Mouse (Mus musculus) right cerebral cortex, postnatal 14 days (tissue): ENCODE data around the gene Aox2.

ENCODE experiments used
- DNase-seq: peaks from one replicate; pipeline ENCODE4 v3.0.0; 2022

Gene Aox2

DNA sequence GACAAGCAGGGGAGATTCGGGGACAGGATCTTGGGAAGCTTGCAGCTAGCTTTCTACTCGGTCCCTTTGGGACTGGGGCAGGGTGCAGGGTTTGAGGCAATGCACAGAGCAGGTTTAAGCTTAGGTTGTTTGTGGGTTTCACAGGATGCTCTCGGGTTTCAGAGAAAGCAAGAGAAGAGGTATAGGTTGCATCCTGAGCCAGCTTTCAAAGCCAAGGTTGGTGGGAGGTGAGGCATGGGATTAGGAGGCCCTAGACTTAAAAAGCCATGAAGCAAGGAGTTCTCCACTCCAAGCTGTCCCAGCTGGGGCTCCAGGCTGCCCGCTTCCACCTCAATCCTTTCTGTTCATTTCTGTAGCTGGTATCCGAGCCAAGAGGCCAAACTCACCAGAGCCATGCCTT lies at the start of gene Aox2:
TSS of gene Aox2 (plus strand) at position 301 of the 400 bp plus-strand sequence.
- DNase-seq, result no peak

DNA sequence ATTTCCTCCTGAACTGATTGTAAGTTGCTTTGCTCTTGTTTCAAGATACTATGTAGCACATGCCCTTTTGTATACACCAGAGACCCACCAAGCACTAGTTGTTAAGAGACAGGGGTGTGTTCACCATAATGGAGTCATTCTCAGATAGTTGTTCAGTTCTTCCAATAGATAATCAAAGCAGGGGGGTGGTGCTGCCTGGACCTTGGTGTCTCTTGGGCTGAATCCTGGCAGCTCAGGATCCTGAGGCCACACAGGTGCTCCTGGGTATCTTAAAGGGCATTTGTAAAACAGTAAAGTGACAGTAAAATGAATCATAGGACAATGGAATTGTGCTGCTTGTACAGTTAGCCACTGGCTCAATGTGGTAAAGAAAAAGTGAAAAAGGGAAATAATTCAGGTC lies 49.2 kb upstream of the Aox2 start:
- no peak for DNase-seq

DNA sequence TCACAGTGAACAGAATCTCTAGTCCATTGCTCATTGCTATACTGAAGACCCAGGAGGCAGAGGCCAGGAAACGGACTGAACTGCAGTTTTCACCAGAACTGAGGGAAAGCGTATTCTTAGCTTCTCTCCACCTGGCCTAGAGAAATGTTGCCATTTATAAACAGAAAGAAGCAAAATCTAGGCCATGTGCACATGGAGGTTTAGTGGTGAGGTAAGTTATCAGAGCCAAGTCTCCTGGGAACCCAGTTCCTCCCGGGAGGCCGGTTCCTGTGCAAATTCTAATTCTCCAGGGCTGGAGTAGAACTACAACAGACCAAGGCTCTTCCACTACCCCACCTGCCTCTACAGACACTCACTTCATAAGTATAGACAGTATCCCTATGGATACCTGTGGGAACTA lies 48.4 kb upstream of the Aox2 start:
- DNase-seq, result no peak

DNA sequence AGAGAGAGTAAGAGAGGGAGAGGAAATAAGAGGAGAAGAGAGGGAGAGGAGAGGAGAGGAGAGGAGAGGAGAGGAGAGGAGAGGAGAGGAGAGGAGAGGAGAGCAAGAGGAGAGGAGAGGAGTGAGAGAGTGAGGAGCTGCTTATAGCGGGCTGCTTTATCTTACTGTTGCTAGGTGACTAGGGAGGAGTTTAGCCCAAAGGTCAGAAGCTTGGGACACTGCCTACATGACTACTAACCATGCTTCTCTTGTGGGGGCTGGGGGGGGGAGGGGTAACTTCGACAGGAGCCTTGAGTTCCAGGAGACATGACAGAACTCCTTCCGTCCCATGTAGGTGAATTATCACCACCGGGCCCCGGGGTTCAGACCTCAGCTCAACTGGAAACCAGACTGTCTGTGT lies 47.6 kb upstream of the Aox2 start:
- DNase-seq, result no peak

DNA sequence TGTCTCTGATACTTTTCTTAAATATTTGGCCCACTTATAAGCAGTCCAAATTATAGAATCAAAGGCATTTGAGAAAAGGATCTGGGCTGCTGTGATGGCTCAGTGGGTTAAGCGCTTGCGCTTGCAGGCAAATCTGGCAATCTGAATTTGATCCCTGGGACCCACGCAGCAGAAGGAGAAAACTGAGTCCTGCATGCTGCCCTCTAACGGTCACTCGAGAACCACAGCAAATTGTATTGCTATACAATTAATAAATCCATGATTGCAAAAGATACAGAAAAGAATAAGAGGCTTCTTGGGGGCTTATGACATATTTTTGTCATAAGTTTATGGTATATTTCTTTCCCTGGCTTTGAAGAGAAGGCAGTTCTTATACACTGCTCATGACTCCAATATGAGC lies 42.7 kb upstream of the Aox2 start:
- DNase-seq, result no peak

DNA sequence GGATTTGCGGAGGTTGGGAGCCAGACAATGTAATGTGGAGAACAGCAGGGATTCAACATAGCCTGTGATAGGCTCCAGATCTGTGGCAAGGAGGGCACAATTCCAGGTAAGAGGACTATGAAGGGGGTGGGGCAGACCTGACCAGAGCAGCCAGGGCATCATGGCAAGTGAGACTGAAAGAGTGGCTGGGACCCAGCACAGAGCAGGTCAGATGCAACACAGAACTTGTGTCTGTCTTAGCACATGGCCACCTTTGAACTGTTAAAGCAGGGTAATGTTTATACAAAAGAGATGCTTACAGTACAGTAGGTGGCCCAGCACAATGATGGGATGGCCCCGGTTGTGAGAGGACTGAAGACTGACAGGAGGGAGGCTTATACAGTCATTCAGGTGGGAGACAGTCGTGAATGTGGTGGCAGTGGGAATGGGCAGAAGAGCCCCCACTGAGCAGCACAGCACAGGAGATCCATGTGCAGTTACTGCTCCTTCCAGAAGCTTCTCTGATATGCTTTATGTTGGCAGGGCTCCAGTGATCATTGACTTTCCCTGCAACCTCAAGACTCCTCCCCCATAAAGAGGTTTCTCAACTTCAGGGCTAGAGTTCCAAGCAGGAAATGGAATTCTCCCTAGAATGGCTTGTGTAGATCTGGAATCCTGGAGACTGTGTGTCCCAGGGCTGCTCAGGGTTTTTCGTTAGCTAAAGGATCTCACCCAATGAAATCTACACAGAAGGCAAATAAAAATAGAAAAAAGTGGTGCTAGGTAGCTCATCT lies 40.4 kb upstream of the Aox2 start:
- DNase-seq, result no peak

DNA sequence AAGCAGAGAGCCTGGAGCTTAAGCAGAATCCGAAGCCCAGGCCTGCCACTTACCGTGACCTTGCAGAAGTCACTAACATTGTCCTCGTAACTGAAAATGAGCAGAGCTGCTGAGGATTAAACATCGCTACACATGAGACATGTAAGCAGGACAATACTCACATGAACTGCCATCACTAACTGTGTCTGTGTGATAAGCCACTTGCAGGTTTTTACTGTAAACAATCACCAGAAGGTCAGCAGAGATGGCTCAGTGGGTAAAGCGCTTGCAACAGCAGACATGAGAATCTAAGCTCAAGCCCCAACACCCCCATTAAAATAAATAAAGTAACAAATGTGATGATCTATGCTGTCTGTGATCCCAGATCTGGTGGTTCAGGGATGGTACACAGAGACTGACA lies 39.7 kb upstream of the Aox2 start:
- DNase-seq, result no peak

DNA sequence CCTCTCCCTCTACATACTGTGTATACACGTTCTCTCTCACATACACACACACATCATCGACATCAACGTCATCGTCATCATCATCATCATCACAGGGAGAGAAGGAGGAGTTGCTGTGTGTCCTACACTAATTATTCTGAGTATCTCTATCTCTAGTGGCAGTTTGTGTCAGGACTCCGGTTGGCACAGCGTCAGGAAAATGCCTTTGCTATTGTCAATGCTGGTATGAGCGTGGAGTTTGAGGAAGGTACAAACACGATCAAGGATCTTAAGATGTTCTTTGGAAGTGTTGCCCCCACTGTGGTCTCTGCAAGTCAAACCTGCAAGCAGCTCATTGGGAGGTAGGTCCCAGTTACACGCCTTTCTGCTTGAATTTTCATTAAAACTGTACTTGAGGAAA lies 39.2 kb upstream of the Aox2 start:
- no peak for DNase-seq

DNA sequence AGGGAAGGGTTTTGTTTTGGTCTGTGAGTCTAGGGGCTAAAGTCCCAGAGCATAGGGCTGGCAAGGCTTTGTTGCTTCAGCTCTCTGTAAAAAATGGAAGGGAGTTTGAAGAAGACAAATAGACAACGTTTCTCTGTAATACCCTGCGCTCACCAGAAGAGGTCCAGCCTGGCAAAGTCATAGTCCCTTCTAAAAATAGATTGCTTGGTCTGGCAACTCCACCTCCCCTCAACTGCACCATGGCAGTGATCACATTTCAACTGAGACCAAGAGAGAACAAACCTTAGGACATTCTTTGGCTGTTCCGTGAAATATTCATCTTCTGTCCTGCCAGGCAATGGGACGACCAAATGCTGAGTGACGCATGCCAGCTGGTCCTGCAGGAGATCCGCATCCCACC lies 37.8 kb upstream of the Aox2 start:
- DNase-seq, result no peak

DNA sequence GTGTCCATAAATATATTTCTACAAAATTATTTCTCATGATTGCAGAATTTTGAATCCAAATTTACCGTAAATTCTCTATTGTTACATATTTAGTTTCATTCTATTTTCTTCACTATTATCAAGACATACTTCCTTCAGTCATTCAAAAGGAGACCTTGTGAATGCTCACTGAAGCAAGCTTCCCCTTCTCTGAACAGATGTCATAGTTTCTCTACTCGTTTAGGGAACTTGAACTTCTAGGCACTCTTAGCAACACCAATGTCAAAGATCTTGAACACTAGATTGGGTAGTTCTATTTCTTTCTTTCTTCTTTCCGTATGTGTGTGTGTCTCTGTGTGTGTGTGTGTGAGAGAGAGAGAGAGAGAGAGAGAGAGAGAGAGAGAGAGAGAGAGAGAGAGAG lies 33.6 kb upstream of the Aox2 start:
- no peak for DNase-seq

DNA sequence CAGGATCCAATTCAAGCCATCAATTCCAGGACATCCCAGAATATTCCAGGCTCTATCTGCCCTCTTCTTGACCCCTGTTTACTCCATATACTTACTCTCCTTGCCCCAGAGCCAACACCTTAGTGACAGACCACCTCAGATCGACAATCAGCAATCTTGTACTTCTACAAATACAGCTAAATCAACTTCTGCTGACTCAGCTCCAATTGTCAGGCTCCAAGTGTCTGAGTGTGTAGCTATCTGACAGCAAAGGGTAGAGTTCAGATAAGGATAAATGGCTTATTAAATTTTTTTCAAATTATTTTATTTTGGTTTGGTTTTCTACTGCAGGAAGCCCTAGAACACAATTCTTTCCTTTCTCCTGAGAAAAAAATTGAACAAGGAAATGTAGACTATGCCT lies 29.6 kb upstream of the Aox2 start:
- no peak for DNase-seq

DNA sequence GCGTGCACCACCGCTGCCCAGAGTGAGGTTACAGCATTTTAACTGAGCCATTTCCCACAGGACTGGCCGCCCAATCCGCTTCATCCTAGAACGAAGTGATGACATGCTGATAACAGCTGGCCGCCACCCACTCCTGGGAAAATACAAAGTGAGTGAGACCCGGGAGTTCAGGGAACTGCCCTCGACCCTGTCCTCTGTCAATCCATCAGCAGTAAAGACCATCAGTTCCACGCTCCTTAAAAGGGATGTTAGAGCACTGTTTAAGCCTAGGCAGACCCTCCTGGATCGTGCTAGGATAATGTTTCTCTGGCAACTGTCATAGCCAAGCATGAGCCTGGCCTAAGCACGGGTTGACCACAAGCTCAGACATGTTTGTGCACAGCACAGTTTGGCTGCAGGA lies 24.7 kb upstream of the Aox2 start:
- no peak for DNase-seq

DNA sequence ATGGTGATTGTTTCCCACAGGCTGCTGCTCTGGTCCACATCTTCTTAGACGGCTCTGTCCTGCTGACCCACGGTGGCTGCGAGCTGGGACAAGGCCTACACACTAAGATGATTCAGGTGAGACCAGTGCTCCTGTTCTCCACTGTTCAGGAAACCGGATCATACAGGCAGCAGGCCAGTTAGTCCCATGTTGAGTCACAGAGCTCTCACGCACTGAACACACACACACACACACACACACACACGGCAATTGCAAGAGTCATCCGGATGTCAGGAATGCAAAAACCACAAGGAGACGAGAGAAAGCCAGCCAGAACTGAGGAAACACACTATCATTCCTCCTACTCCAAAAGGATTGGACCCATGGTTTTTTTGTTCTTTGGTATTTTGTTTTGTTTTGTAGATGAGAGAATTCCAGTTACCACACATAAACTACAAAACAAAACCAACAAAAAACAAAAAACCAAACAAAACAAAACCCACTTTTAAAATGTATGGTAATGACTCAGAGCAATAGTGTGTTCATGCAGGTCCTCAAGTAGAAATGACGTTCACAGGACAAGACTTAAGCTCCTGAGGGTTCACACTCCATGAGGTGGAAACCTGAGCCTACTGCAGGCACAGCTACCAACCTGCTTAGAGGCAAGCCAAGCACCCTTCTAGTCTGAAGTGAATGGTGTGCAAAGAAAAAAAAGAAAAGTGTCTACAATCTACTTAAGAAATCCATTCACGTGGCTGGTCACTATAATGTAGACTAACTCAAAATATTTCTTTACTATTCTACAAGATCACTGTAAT lies 20.7 kb upstream of the Aox2 start:
- no peak for DNase-seq

DNA sequence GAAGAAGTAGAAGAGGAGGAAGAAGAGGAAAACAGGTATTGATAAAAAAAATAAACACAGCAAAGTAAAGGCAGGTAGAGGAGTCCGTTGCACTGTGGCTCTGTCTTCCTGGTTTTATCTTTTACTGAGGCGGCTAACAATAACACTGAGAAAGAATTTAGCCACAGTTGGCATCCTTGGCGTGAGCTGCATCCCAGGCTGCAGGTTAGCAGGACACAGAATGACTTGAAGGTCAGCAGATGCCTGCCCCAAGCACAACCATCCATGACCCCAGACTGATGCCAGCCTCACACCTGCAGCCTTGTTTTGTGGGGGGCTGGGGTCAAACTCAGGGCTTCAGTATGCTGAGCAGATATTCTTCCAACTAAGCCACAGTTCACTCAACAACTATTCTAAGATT lies 17.8 kb upstream of the Aox2 start:
- DNase-seq, result no peak

DNA sequence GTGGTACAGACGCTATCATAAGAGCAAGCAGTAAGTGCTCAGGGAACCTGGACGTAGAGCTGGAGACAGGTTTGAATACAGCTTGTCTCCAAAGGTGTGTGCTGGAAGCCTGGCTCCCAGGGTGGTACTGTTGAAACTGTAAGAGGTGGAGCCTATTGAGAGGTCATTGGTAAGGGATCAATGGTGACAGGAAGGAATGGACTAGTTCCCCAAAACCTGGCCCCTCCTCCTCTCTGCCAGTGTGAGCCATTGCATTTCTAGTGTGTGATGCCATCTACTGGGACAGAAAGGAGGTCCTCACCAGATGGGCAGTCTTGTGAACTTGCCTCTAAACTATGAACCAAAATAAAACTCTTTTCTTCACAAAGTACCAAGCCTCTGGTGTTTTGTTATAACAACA lies 9.9 kb upstream of the Aox2 start:
- DNase-seq, result no peak

DNA sequence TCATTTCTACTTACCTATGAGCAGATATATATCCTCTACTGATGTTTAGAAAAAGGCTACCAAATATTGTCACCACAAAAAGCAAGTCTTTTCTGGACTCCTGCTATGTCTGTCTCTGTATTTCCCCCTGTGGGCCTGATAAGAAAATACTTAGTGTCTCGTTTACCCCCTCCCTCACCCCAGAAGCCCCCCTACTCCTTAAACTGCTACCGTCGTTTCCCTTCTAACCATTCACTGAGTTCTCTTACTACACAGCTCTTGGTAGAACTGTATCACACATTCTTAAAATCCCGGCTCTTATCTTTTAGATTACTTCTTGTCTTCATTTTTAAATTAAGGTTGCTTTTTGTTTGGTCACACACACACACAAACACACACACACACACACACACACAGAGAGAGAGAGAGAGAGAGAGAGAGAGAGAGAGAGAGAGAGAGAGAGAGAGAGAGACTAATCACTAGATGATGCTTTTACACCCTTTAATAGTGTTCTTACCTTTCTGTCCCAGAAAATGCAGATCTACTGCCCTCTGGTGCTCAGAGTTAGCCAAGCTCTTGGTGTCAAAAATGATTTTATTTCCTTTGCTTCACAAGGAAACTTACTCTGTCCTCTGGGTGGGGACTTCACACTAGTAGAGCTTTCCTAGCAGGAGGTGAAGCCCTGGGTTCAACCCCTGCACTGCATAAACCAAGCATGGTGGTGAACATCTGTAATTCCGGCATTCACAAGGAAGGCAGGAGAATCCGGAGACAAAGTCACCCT lies 7.1 kb upstream of the Aox2 start:
- DNase-seq, result peak; percentile 58

DNA sequence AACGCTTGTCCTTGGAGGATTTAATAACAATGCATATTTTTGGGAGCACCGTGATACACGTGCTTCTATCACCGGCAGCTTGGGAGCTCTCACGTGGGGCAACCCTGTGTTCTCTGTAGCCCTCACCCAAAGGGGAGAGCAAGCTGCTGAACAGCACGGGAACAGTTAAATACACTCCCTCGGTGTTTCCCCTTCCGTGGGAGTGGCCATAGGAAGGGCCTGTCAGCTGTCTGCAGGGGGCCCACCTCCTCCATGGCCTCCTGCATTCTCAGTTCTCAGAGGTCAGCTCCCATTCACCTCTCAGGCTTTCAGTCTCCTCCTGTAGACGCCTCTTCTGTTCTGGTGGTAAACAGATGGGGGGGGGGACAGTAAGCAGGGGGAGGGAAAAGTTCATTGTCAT lies 2.2 kb upstream of the Aox2 start:
- no peak for DNase-seq

DNA sequence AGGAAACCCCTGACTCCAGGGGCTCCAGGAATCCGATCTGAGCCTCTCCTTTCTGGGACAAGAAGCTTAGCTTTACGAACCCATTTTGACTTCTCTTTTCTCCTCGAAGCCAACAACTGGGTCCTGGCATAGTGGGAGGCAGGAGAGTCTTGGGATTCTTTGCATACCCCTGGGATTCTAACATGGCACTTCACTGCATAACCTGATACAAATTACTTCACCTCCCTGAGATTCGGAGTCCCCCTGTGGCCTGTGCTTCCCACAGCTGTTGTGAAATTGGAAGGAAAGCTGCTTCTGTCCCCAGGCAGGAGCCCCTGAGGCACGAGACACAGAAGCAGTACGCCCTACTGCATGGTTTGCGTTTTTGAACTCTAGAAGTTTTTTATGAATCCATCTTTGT lies 387 bp downstream of the Aox2 start:
- no peak for DNase-seq

DNA sequence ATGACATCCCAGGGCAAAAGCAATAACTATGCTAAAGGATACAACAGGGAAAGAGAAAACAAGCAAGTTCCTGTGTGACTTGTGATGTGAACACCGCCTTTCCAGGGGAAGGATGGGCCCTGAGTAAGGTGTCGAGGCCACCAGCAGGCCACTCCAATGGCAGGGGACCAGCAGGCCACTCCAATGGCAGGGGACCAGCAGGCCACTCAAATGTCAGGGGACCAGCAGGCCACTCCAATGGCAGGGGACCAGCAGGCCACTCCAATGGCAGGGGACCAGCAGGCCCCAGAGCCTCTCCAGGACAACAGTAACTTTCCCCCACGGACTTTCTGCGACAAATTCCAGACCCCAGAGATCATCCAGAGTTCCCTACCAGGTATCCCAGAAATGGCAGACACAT lies 2.3 kb downstream of the Aox2 start:
- no peak for DNase-seq

DNA sequence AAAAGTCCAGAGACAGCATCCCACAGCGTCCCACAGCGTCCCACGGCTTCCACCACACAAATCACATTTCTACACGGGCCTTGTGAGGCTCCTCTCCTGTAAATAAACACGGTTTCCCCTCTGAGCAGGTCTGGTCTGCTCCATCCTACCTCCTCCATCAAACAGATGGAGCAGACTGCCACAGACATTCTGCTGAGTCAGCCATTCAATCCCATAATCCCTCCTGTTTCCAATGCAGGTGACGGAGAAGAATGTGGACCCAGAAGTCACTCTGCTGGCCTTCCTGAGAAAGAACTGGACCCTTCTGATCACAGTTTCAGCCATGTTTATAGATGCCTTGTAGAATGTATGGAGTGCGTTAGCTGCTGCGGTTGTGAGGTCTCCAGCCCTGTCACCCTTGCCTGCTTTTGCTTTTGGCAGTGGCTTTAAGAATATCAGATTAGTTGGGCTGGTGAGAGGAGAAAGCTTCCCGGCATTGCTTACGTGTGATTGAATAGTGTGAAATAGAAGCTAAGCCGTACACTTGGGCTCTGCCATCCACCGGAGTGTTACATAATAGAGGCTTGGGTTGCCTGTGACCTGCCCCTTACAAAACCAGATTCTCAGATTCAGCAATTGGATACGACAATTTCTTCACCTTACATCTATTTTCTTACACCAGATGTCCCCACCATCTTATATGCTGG lies 3.0 kb downstream of the Aox2 start:
- DNase-seq, result no peak

DNA sequence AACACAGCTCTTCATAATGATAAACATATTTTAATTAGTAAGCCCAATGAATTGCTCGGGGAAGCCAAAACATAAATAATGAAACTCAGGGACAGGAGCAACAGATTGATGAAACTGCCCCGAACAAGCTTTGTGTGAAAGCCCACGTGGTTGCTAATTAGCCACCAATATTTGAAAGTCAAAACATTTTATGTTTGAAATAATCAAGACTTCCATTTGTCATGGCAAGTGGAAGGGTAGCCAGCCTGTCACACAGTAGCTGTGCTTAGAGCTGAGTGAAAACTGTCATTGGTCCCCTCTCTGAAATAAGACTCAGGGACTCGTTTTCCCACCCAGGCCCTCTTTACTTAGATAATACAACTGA lies 3.5 kb downstream of the Aox2 start:
- no peak for DNase-seq

DNA sequence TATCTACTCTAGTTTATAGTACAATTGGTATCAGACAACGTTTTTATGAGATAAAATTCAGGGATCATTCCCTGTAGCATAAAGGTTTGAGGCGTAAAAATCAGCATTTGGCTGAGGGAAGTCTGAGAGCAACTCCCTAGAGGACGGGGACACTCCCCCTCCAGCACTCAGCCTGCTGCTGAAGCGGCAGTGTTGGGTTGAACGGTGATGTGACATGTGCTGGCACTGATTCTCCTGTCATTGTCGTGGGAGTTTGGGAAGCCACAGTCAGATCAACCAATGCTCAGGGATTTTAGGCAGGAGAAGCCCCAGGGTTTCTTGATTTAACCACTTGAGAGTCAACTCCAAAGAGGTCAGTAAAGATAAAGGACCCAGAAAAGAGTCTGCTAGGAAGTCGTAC lies 6.4 kb downstream of the Aox2 start:
- DNase-seq, result no peak

DNA sequence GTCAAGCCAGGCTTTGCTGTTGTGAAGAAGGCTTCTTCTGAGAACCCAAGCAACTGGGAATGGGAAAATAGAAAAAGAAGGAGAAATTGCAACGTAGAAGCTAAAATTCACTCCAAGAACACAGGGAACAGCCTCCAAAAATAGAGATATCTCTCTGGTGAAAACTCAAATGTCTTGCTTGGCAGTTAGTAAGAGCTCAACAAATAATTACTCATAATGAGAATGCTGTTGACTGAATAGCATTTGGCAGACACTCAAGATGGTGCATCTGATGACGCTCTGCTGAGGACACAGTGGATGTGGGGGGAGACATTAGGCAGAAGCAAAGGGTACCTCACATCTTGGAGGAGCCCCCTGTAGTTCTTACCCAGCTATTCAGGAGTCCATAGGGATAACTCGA lies 10.0 kb downstream of the Aox2 start:
- no peak for DNase-seq
